Mouse (Mus musculus) cerebellum, adult 9-11 months (tissue): Measurements from ENCODE around the gene Bnc2.

ENCODE experiments used
- DNase-seq: peaks from one replicate; pipeline ENCODE4 v3.0.0; 2022

Gene Bnc2

GRCm38 (mm10) chr4:84502581-84503269, 172.3 kb downstream of the Bnc2 start:
- DNase-seq, result no peak

- no peak for DNase-seq
These were observed 174.2 kb downstream of the Bnc2 start for GRCm38 (mm10) chr4:84500796-84501349.

- no peak for DNase-seq
These were observed 174.8 kb downstream of the Bnc2 start for GRCm38 (mm10) chr4:84500259-84500658.

- DNase-seq, result no peak
These were observed 176.6 kb downstream of the Bnc2 start for GRCm38 (mm10) chr4:84498469-84498868.

GRCm38 (mm10) chr4:84488323-84488722, 186.8 kb downstream of the Bnc2 start:
- no peak for DNase-seq

GRCm38 (mm10) chr4:84482680-84483079, 192.4 kb downstream of the Bnc2 start:
- no peak for DNase-seq

GRCm38 (mm10) chr4:84472643-84473042, 202.4 kb downstream of the Bnc2 start:
- no peak for DNase-seq

GRCm38 (mm10) chr4:84470106-84470885, 204.8 kb downstream of the Bnc2 start:
- DNase-seq, result no peak

- DNase-seq, result no peak
These were observed 205.7 kb downstream of the Bnc2 start for GRCm38 (mm10) chr4:84469400-84469799.

- DNase-seq, result no peak
These were observed 207.4 kb downstream of the Bnc2 start for GRCm38 (mm10) chr4:84467722-84468121.

GRCm38 (mm10) chr4:84458218-84458560, 216.9 kb downstream of the Bnc2 start:
- no peak for DNase-seq

GRCm38 (mm10) chr4:84457512-84458217, 217.4 kb downstream of the Bnc2 start:
- no peak for DNase-seq

GRCm38 (mm10) chr4:84456853-84457249, 218.2 kb downstream of the Bnc2 start:
- DNase-seq, result no peak

- no peak for DNase-seq
These were observed 218.8 kb downstream of the Bnc2 start for GRCm38 (mm10) chr4:84456198-84456852.

- DNase-seq, result no peak
These were observed 220.6 kb downstream of the Bnc2 start for GRCm38 (mm10) chr4:84454493-84454892.

- DNase-seq, result no peak
These were observed 221.5 kb downstream of the Bnc2 start for GRCm38 (mm10) chr4:84453586-84453985.

GRCm38 (mm10) chr4:84452642-84453041, 222.4 kb downstream of the Bnc2 start:
- DNase-seq, result no peak

- DNase-seq, result no peak
These were observed 225.6 kb downstream of the Bnc2 start for GRCm38 (mm10) chr4:84449246-84450005.

- DNase-seq, result no peak
These were observed 241.8 kb downstream of the Bnc2 start for GRCm38 (mm10) chr4:84433324-84433723.

- no peak for DNase-seq
These were observed 243.2 kb downstream of the Bnc2 start for GRCm38 (mm10) chr4:84431677-84432515.

- no peak for DNase-seq
These were observed 247.1 kb downstream of the Bnc2 start for GRCm38 (mm10) chr4:84427955-84428354.
